Mouse (Mus musculus): Measurements from ENCODE around the gene Far1. TPM values are rescaled to one million over a fixed set of nuclear protein-coding genes. Genes with fewer than 3 reads are reported as not detected.

Gene Far1
- 10.9 and 13.2 TPM in 2 replicates for polyA plus RNA-seq (2015; fragmentation: Nextera tagmentation; extraction: Ambion mirVana)

DNA sequence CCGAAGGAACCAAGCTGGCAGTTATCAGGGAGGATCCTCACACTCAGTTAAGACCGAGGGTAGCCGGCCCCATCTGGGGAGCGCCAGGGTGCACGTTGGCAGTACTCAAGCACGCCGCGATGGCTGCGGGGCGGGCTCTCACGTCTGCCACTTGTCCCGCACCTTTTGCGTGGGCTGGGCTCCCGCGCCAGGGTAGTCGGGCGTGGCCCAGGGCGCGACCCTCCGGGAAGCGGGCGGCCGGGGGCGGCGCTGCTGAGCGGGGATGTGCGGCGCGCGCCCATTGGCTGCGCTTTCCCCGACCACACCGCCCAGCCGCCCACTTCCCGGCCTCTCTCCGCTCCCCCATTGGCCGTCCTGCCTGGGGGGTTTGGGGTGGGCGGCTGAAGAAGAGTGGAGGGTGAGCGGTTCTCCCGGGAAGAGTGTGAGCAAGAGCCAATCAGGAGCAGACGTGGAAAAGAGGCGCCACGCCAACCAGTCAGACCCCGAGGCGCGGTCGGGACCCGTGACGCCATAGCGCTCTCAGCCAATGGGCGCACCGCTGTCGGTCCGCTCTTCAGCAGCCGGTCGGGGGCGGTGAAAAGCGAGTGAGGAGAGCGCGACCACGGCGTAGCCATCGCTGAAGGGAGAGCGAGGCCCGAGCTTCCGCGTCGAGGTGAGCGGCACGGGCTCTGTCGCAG, at the start of gene Far1:
Gene Far1 (plus strand): TSS at position 549 of the 677 bp plus-strand sequence.
- TF ChIP-seq EP300 (IDR thresholded peaks at IDR 0.05; ENCODE audit: low read depth) (no peak), CTCF (IDR thresholded peaks at IDR 0.05; ENCODE audit: low read depth) (peak; percentile 58)
- H3K27ac ChIP-seq (ENCODE audit: low read depth): peak within 1 kb of the TSS; percentile 77
- ATAC-seq (peak; percentile 95), DNase-seq (peak; percentile 95)
- H3K27me3 ChIP-seq (ENCODE audit: insufficient read depth, low read length): peaks cover 11% of the 10 kb centered on the region
- H3K4me3 ChIP-seq (ENCODE audit: low read depth, low read length): peak within 1 kb of the TSS; percentile 98
- 1% methylated on average over 50 of the region's 71 CpGs for WGBS (ENCODE audit: insufficient replicate concordance)
- peaks cover 19% of the 10 kb centered on the region for H3K4me1 ChIP-seq (ENCODE audit: insufficient read depth)
- H3K9ac ChIP-seq (replicated peaks): peak within 1 kb of the TSS; percentile 84
- H3K9me3 ChIP-seq (ENCODE audit: low read length): no peaks in the 10 kb centered on the region
- peak within 1 kb of the TSS; percentile 97 for H3K4me2 ChIP-seq (ENCODE audit: low read depth, low read length)
- no peaks in the 10 kb centered on the region for H3K36me3 ChIP-seq (replicated peaks; ENCODE audit: insufficient read depth, low read length)

DNA sequence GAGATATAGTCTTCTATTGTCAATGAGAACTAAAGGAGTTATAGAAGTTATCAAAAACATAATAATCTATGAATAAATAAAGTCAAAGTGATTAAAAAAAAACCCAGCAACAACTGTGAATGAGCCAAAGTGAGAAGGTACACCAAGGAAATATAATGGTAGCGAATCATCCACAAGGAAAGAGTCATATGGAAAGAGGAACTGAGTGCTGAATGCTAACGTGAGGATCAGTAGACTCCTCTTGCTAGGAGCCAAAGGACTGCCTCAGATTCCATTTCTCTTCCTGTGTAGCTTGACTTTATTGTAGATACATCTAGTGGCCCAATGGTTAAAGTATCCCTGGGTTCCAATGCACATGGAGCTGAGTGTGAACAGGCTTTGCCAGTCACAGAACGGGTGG, 45.3 kb upstream of the Far1 start:
- Histone ChIP-seq H3K27me3 (ENCODE audit: insufficient read depth, low read length) (no peaks in the 10 kb centered on the region), H3K4me3 (ENCODE audit: low read depth, low read length) (no peak overlapping the region), H3K36me3 (replicated peaks; ENCODE audit: insufficient read depth, low read length) (no peaks in the 10 kb centered on the region), H3K4me2 (ENCODE audit: low read depth, low read length) (no peak overlapping the region), H3K9ac (replicated peaks) (no peak overlapping the region), H3K4me1 (ENCODE audit: insufficient read depth) (no peaks in the 10 kb centered on the region), H3K27ac (ENCODE audit: low read depth) (no peak overlapping the region), H3K9me3 (ENCODE audit: low read length) (no peaks in the 10 kb centered on the region)
- no peak for TF ChIP-seq CTCF (IDR thresholded peaks at IDR 0.05; ENCODE audit: low read depth)
- no peak for TF ChIP-seq EP300 (IDR thresholded peaks at IDR 0.05; ENCODE audit: low read depth)
- no peak for ATAC-seq
- no peak for DNase-seq
- 67% methylated on average over 3 of the region's 3 CpGs for WGBS (ENCODE audit: insufficient replicate concordance)

DNA sequence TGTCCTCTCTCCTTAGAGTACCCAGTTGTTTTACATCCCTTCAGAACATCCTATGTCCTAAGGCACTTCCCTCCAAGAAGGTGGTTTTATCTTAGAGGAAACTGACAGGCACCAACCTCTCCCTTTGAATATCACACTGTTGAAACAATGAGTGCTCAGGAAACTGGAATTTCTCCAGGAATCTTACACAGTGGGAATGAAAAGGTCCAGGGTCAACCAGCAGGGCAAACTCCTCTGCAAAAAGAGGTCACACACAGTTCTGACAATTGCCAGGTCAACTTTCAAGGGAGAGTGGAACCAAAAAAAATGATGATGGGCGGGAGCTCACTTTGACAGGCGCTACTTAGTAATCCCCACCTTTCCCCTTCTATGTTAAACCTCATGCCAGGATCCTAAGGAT, 43.0 kb upstream of the Far1 start:
- H3K9me3 ChIP-seq (ENCODE audit: low read length): no peaks in the 10 kb centered on the region
- H3K36me3 ChIP-seq (replicated peaks; ENCODE audit: insufficient read depth, low read length): no peaks in the 10 kb centered on the region
- TF ChIP-seq CTCF (IDR thresholded peaks at IDR 0.05; ENCODE audit: low read depth) (no peak), EP300 (IDR thresholded peaks at IDR 0.05; ENCODE audit: low read depth) (no peak)
- 72% methylated on average over 2 of the region's 2 CpGs for WGBS (ENCODE audit: insufficient replicate concordance)
- H3K4me3 ChIP-seq (ENCODE audit: low read depth, low read length): no peak overlapping the region
- DNase-seq (no peak), ATAC-seq (no peak)
- H3K9ac ChIP-seq (replicated peaks): no peak overlapping the region
- H3K4me1 ChIP-seq (ENCODE audit: insufficient read depth): no peaks in the 10 kb centered on the region
- no peak overlapping the region for H3K4me2 ChIP-seq (ENCODE audit: low read depth, low read length)
- no peaks in the 10 kb centered on the region for H3K27me3 ChIP-seq (ENCODE audit: insufficient read depth, low read length)
- H3K27ac ChIP-seq (ENCODE audit: low read depth): no peak overlapping the region

DNA sequence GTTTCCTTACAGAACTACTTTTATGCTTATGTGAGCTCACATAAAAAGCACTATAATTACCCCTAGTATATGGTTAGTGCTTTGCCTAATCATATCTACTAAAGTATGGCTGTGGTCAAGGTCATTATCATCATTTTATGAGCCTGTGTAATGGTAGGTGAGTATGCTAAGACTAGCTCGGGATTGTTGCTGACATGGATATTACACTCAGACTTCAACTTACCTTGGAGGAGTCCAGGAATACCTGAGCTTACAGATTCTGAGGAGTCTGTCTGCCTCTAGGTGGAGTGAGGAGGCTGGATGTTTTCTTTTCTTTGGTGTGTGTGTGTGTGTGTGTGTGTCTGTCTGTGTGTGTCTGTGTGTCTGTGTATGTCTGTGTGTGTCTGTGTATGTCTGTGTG, 42.0 kb upstream of the Far1 start:
- Histone ChIP-seq H3K36me3 (replicated peaks; ENCODE audit: insufficient read depth, low read length) (no peaks in the 10 kb centered on the region), H3K9ac (replicated peaks) (no peak overlapping the region), H3K27ac (ENCODE audit: low read depth) (no peak overlapping the region), H3K27me3 (ENCODE audit: insufficient read depth, low read length) (no peaks in the 10 kb centered on the region), H3K4me2 (ENCODE audit: low read depth, low read length) (no peak overlapping the region), H3K9me3 (ENCODE audit: low read length) (no peaks in the 10 kb centered on the region), H3K4me1 (ENCODE audit: insufficient read depth) (no peaks in the 10 kb centered on the region), H3K4me3 (ENCODE audit: low read depth, low read length) (no peak overlapping the region)
- ATAC-seq: no peak
- no peak for DNase-seq
- no peak for TF ChIP-seq CTCF (IDR thresholded peaks at IDR 0.05; ENCODE audit: low read depth)
- TF ChIP-seq EP300 (IDR thresholded peaks at IDR 0.05; ENCODE audit: low read depth): no peak
- WGBS (ENCODE audit: insufficient replicate concordance): 63% methylated on average over 1 of the region's 1 CpGs

DNA sequence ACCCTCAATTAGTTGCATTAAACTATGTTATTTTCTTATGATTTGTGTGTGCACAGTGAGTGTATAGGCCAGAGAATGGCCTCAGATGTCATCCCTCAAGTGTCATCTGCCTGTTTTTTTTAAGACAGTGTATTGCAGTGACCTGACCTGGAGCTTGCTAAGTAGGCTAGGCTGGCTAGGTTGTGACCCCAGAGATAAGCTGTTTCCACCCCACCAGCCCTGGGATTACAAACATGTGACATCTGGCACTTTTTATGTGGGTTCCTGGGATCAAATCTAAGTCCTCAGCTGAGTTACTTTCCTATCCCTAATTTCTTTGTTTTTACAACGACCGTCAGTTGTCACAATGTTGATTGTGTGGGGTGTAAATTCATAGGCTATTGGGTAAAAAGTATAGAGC, 17.8 kb upstream of the Far1 start:
- no peak for DNase-seq
- ATAC-seq: no peak
- 83% methylated on average over 2 of the region's 2 CpGs for WGBS (ENCODE audit: insufficient replicate concordance)
- Histone ChIP-seq H3K9me3 (ENCODE audit: low read length) (no peaks in the 10 kb centered on the region), H3K4me3 (ENCODE audit: low read depth, low read length) (no peak overlapping the region), H3K27me3 (ENCODE audit: insufficient read depth, low read length) (no peaks in the 10 kb centered on the region), H3K36me3 (replicated peaks; ENCODE audit: insufficient read depth, low read length) (no peaks in the 10 kb centered on the region), H3K27ac (ENCODE audit: low read depth) (no peak overlapping the region), H3K4me2 (ENCODE audit: low read depth, low read length) (no peak overlapping the region), H3K9ac (replicated peaks) (no peak overlapping the region), H3K4me1 (ENCODE audit: insufficient read depth) (no peaks in the 10 kb centered on the region; the same call in 1 of the 2 replicates)
- TF ChIP-seq EP300 (IDR thresholded peaks at IDR 0.05; ENCODE audit: low read depth) (no peak), CTCF (IDR thresholded peaks at IDR 0.05; ENCODE audit: low read depth) (no peak)

DNA sequence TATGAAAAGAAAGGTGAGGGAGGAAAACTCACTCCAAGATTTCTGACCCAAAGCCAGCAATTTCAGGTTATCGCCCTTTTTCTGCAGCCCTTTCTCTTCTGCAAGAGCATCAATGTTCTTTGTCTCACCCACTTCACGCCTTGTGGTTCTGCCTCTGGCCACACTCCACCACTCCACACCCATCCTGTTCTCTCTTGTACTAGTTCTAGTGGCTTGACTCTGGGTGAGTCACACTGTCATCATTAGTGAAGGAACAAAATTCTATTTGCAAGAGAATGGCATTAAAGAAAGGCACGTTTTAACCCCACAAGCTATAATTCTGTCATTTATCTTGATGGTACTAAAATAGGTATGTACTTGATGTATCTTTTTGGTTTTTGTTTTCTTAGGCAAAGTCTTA, 15.2 kb upstream of the Far1 start:
- no peaks in the 10 kb centered on the region for H3K27me3 ChIP-seq (ENCODE audit: insufficient read depth, low read length)
- H3K9ac ChIP-seq (replicated peaks): no peak overlapping the region
- no peak overlapping the region for H3K4me3 ChIP-seq (ENCODE audit: low read depth, low read length)
- ATAC-seq (no peak), DNase-seq (no peak)
- H3K36me3 ChIP-seq (replicated peaks; ENCODE audit: insufficient read depth, low read length): no peaks in the 10 kb centered on the region
- TF ChIP-seq CTCF (IDR thresholded peaks at IDR 0.05; ENCODE audit: low read depth) (no peak), EP300 (IDR thresholded peaks at IDR 0.05; ENCODE audit: low read depth) (no peak)
- no peaks in the 10 kb centered on the region; the same call in 1 of the 2 replicates for H3K4me1 ChIP-seq (ENCODE audit: insufficient read depth)
- no peak overlapping the region for H3K4me2 ChIP-seq (ENCODE audit: low read depth, low read length)
- WGBS (ENCODE audit: insufficient replicate concordance): 81% methylated on average over 3 of the region's 3 CpGs
- H3K9me3 ChIP-seq (ENCODE audit: low read length): no peaks in the 10 kb centered on the region
- no peak overlapping the region for H3K27ac ChIP-seq (ENCODE audit: low read depth)
